Mouse (Mus musculus): Measurements from ENCODE around the gene Rnf144b.

Rnf144b gene

DNA sequence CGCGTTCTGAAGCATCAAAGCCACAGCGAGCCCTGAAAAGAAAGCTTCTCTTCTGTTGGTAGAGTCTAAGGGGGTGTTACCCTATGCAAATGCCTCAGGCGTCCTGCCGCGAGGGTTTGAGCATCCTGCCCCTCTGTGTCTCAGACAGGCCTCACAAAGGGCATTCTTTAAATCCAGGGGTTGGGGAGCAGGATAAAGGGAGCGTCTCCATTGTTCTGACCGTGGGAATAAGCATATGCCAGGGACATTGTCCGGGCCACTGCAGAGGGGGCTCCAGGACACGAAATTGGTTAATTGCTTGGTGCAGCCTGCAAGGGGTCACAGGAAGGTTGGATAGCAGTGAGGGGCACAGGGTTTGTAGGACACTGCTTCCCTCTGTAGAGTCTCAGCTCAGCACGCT, 151.0 kb downstream of the Rnf144b start:
- DNase-seq: no peak

DNA sequence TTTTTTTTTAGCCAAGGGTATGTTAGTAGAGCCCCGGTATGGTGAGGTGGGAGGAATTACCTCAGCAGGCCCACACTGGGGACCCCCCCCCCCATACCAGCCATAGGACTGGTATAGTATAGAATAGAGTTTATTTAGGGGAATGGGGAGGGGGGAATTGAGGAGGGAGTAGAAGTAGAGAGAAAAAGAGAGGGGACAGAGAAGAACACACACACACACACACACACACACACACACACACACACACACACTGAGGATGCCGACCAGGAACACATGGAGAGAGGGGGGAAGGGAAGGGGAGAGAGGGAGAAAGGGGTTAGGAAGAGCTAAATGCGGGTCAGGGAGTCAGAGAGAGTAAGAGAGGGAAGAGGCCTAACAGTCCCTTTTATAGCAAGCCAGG, 151.7 kb downstream of the Rnf144b start:
- DNase-seq: no peak

DNA sequence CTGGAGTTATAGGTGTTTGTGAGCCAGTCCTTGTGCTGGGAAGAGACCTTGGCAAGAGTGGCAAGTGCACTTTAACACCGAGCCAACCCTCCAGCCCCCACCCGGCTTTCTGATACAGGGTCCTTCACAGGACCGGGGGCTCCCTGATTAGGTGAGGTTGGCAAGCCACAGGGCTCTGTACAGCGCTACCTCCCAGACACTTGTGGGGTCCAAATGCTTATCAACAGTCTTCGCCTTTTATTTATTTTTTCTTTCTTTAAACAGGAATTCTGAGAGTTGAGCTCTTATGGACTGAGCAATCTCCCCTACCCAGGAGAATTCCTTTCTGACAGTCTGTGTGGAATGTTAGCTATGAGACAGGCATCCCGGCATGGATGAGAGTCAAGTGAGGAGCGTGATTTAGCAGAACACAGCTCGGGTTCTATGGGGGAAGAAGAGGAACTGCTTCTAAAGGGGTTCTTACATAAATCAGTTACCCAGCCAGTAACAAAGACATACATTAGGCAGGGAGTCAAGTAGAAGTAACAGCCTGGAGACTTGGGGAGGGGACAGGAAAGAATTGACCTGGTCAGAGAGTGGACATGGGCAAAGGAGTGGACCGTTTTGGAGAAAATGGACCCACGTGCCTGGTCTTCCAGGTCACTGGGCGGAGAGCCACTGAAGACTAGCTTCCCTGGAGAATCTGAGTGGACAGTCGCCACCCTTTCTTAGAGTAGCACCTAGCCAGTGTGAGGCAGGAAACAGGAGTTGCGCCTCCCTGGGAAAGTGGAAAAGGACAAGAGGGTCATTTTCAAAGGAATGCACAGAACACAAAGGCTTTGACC, 154.8 kb downstream of the Rnf144b start:
- DNase-seq: no peak

DNA sequence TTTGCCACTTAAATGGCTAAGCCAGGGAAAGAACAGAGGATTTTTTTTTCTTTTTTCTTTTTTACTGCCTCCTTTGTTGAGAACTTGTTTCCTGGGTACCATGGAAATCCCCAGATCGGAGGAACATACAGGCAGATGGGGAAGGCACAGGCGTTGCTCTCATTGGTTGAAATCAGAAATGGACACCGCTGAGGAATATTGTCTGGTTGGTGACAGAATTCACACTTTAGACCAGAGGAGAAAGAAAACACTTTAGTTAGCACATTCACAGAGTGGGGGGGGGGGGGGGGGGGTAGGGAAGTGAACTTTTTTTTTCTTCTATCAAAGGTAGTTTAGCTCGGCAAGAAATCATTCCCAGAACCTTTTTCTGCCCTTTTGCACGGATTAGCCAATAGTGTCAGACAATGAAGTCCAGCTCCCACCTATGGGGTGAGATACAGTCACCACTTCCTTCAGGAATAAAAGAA, 155.4 kb downstream of the Rnf144b start:
- no peak for DNase-seq

DNA sequence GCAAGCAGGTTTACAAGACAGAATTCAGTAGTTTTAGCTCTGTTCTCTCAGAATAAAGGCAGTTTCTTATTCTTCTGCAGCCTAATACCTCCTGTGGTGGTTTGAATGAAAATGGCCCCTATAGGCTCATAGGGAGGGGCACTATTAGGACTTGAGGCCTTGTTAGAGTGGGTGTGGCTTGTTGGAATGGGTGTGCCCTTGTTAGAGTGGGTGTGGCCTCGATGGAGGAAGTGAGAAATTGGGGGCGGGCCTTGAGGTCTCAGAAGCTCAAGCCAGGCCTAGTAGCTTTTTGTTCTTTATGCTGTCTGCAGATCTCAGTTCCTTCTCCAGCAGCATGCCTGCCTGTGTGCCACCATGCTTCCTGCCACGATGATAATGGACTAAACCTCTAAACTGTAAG, 159.8 kb downstream of the Rnf144b start:
- no peak for DNase-seq

DNA sequence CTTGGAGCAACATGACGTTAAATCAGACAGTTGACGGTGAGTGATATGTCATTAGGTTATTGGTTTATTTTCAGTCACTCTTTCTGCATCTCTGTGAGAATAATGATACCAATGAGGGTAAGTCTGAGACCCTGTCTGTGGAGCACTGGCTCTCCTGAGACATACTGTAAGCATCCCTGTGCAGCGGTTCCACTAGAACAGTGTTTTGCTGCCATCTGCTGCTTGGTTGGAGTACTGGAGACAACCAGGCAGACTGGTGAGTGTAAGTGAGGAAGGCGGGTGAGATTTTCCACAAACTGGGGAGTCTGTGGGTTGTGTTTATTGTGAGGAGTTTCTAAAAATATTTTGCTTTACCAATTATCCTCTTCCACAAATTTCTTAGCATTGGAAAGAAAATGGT, 166.0 kb downstream of the Rnf144b start:
- peak; percentile 30 for DNase-seq

DNA sequence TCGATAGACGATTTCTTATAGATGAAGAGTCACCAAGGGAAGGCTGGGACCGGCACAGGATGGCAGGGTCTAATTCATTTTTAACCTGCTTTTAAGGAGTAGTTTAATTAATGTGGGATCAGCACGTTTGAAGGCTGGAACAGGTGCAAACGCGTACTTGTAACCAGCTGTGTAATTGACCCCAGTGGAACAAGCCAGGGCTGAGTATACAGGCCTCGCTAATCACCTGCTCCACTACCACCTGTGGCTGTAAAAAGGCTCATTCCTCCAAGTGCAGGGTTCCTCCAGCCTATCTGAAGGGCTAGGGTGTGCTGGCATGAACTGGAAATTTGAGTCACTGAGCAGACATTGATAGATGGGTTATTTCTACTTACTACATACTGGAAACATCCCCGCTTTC, 174.0 kb downstream of the Rnf144b start:
- no peak for DNase-seq

Data from cerebellum, adult 11-12 months (tissue).